Mouse (Mus musculus): Measurements from ENCODE around the gene Abcg1. TPM values are rescaled to one million over a fixed set of nuclear protein-coding genes. Genes with fewer than 3 reads are reported as not detected.

The Abcg1 gene
- polyA plus RNA-seq, 1 experiment from 2014 or later, result 5.8 TPM

- H3K4me1 ChIP-seq, result peaks cover 30% of the 10 kb centered on the region
- no peaks in the 10 kb centered on the region for H3K36me3 ChIP-seq
- no peak overlapping the region for H3K4me3 ChIP-seq
- no peaks in the 10 kb centered on the region for H3K9me3 ChIP-seq (replicated peaks)
- 15% methylated on average over 8 of the region's 8 CpGs for WGBS
- H3K27ac ChIP-seq (replicated peaks), result no peak overlapping the region
- DNase-seq (ENCODE audit: low spot score), result peak; percentile 72
- H3K27me3 ChIP-seq (ENCODE audit: low read depth, poor library complexity, severe bottlenecking), result no peaks in the 10 kb centered on the region
Measured at GRCm38 (mm10) chr17:31121975-31122374, 64.5 kb downstream of the Abcg1 start.

GRCm38 (mm10) chr17:31125548-31126266, 68.2 kb downstream of the Abcg1 start:
- H3K9me3 ChIP-seq (replicated peaks), result no peaks in the 10 kb centered on the region
- 63% methylated on average over 9 of the region's 9 CpGs for WGBS
- DNase-seq (ENCODE audit: low spot score), result peak; percentile 39
- no peak overlapping the region for H3K4me3 ChIP-seq
- H3K27me3 ChIP-seq (ENCODE audit: low read depth, poor library complexity, severe bottlenecking), result no peaks in the 10 kb centered on the region
- no peaks in the 10 kb centered on the region for H3K36me3 ChIP-seq
- H3K27ac ChIP-seq (replicated peaks), result peak overlapping the region; percentile 67
- H3K4me1 ChIP-seq, result peaks cover 24% of the 10 kb centered on the region

GRCm38 (mm10) chr17:31128708-31129318, 71.3 kb downstream of the Abcg1 start:
- no peaks in the 10 kb centered on the region for H3K9me3 ChIP-seq (replicated peaks)
- WGBS, result 90% methylated on average over 9 of the region's 9 CpGs
- H3K4me1 ChIP-seq, result peaks cover 24% of the 10 kb centered on the region
- H3K27ac ChIP-seq (replicated peaks), result no peak overlapping the region
- no peaks in the 10 kb centered on the region for H3K27me3 ChIP-seq (ENCODE audit: low read depth, poor library complexity, severe bottlenecking)
- no peak overlapping the region for H3K4me3 ChIP-seq
- no peaks in the 10 kb centered on the region for H3K36me3 ChIP-seq
- no peak for DNase-seq (ENCODE audit: low spot score)

GRCm38 (mm10) chr17:31129452-31129851, 72.0 kb downstream of the Abcg1 start, which contains the start of gene Tff3:
Gene Tff3, minus strand, starts transcription at chr17:31129646.
- peaks cover 24% of the 10 kb centered on the region for H3K4me1 ChIP-seq
- WGBS, result 33% methylated on average over 2 of the region's 2 CpGs
- no peak within 1 kb of the TSS for H3K4me3 ChIP-seq
- no peaks in the 10 kb centered on the region for H3K36me3 ChIP-seq
- H3K27me3 ChIP-seq (ENCODE audit: low read depth, poor library complexity, severe bottlenecking), result no peaks in the 10 kb centered on the region
- no peaks in the 10 kb centered on the region for H3K9me3 ChIP-seq (replicated peaks)
- H3K27ac ChIP-seq (replicated peaks), result 0 out of 2 replicates have a peak within 1 kb of the TSS, but pooled peaks have one; percentile 17
- peak; percentile 25 for DNase-seq (ENCODE audit: low spot score)

GRCm38 (mm10) chr17:31131269-31131821, 73.9 kb downstream of the Abcg1 start:
- Histone ChIP-seq H3K36me3 (no peaks in the 10 kb centered on the region), H3K27ac (replicated peaks) (no peak overlapping the region)
- WGBS, result 88% methylated on average over 10 of the region's 10 CpGs

GRCm38 (mm10) chr17:31133776-31134175, 76.3 kb downstream of the Abcg1 start:
- Histone ChIP-seq H3K9me3 (replicated peaks) (no peaks in the 10 kb centered on the region), H3K36me3 (no peaks in the 10 kb centered on the region), H3K4me3 (no peak overlapping the region), H3K27me3 (ENCODE audit: low read depth, poor library complexity, severe bottlenecking) (no peaks in the 10 kb centered on the region), H3K4me1 (peaks cover 8% of the 10 kb centered on the region), H3K27ac (replicated peaks) (no peak overlapping the region)
- DNase-seq (ENCODE audit: low spot score), result no peak
- WGBS, result 83% methylated on average over 15 of the region's 15 CpGs

More at GRCm38 (mm10) chr17:31131269-31131821, 73.9 kb downstream of the Abcg1 start:
- no peak for DNase-seq (ENCODE audit: low spot score)
- no peak overlapping the region for H3K4me3 ChIP-seq
- no peaks in the 10 kb centered on the region for H3K27me3 ChIP-seq (ENCODE audit: low read depth, poor library complexity, severe bottlenecking)
- no peaks in the 10 kb centered on the region for H3K9me3 ChIP-seq (replicated peaks)
- H3K4me1 ChIP-seq, result peaks cover 9% of the 10 kb centered on the region

GRCm38 (mm10) chr17:31134913-31135312, 77.4 kb downstream of the Abcg1 start:
- Histone ChIP-seq H3K4me1 (no peaks in the 10 kb centered on the region), H3K27ac (replicated peaks) (no peak overlapping the region), H3K4me3 (no peak overlapping the region), H3K27me3 (ENCODE audit: low read depth, poor library complexity, severe bottlenecking) (no peaks in the 10 kb centered on the region), H3K9me3 (replicated peaks) (no peaks in the 10 kb centered on the region), H3K36me3 (no peaks in the 10 kb centered on the region)
- 89% methylated on average over 6 of the region's 6 CpGs for WGBS
- DNase-seq (ENCODE audit: low spot score), result no peak

- DNase-seq (ENCODE audit: low spot score), result no peak
- no peaks in the 10 kb centered on the region for H3K4me1 ChIP-seq
- no peaks in the 10 kb centered on the region for H3K9me3 ChIP-seq (replicated peaks)
- WGBS, result 67% methylated on average over 3 of the region's 3 CpGs
- H3K36me3 ChIP-seq, result no peaks in the 10 kb centered on the region
- H3K4me3 ChIP-seq, result no peak overlapping the region
- H3K27ac ChIP-seq (replicated peaks), result no peak overlapping the region
- H3K27me3 ChIP-seq (ENCODE audit: low read depth, poor library complexity, severe bottlenecking), result no peaks in the 10 kb centered on the region
Measured at GRCm38 (mm10) chr17:31136291-31136690, 78.8 kb downstream of the Abcg1 start.

GRCm38 (mm10) chr17:31136821-31137220, 79.3 kb downstream of the Abcg1 start:
- WGBS, result 86% methylated on average over 1 of the region's 1 CpGs

GRCm38 (mm10) chr17:31138398-31138797, 80.9 kb downstream of the Abcg1 start:
- 22% methylated on average over 5 of the region's 5 CpGs for WGBS
- Histone ChIP-seq H3K9me3 (replicated peaks) (no peaks in the 10 kb centered on the region), H3K27me3 (ENCODE audit: low read depth, poor library complexity, severe bottlenecking) (no peaks in the 10 kb centered on the region)

More at GRCm38 (mm10) chr17:31136821-31137220, 79.3 kb downstream of the Abcg1 start:
- Histone ChIP-seq H3K36me3 (no peaks in the 10 kb centered on the region), H3K4me1 (no peaks in the 10 kb centered on the region), H3K9me3 (replicated peaks) (no peaks in the 10 kb centered on the region), H3K4me3 (no peak overlapping the region), H3K27me3 (ENCODE audit: low read depth, poor library complexity, severe bottlenecking) (no peaks in the 10 kb centered on the region), H3K27ac (replicated peaks) (no peak overlapping the region)
- no peak for DNase-seq (ENCODE audit: low spot score)

GRCm38 (mm10) chr17:31142116-31142515, 84.6 kb downstream of the Abcg1 start:
- H3K4me1 ChIP-seq, result no peaks in the 10 kb centered on the region
- WGBS, result 93% methylated on average over 7 of the region's 7 CpGs
- no peak overlapping the region for H3K4me3 ChIP-seq
- H3K36me3 ChIP-seq, result no peaks in the 10 kb centered on the region
- DNase-seq (ENCODE audit: low spot score), result no peak
- H3K27ac ChIP-seq (replicated peaks), result no peak overlapping the region
- H3K27me3 ChIP-seq (ENCODE audit: low read depth, poor library complexity, severe bottlenecking), result no peaks in the 10 kb centered on the region
- no peaks in the 10 kb centered on the region for H3K9me3 ChIP-seq (replicated peaks)

More at GRCm38 (mm10) chr17:31138398-31138797, 80.9 kb downstream of the Abcg1 start:
- Histone ChIP-seq H3K27ac (replicated peaks) (no peak overlapping the region), H3K4me1 (no peaks in the 10 kb centered on the region), H3K36me3 (no peaks in the 10 kb centered on the region), H3K4me3 (no peak overlapping the region)
- peak; percentile 52 for DNase-seq (ENCODE audit: low spot score)

- no peaks in the 10 kb centered on the region for H3K36me3 ChIP-seq
Measured at GRCm38 (mm10) chr17:31144040-31145037, 86.9 kb downstream of the Abcg1 start, which contains the start of gene Tff2. Gene Tff2, minus strand, starts transcription at chr17:31144282.

More at GRCm38 (mm10) chr17:31144040-31145037, 86.9 kb downstream of the Abcg1 start, which contains the start of gene Tff2:
- WGBS, result 78% methylated on average over 15 of the region's 15 CpGs
- no peaks in the 10 kb centered on the region for H3K27me3 ChIP-seq (ENCODE audit: low read depth, poor library complexity, severe bottlenecking)
- H3K4me3 ChIP-seq, result no peak within 1 kb of the TSS
- no peak within 1 kb of the TSS for H3K27ac ChIP-seq (replicated peaks)
- H3K4me1 ChIP-seq, result no peaks in the 10 kb centered on the region
- no peaks in the 10 kb centered on the region for H3K9me3 ChIP-seq (replicated peaks)
- no peak for DNase-seq (ENCODE audit: low spot score)
